Mouse (Mus musculus) myocyte (in vitro differentiated cells): ENCODE data around the gene Flvcr1. TPM values are rescaled to one million over a fixed set of nuclear protein-coding genes. Genes with fewer than 3 reads are reported as not detected.

Experiments
- H3K27me3 ChIP-seq: one replicate; pipeline ENCODE4 v1.6.1; 2011; ENCODE audit not compliant: control insufficient read depth, insufficient read depth, insufficient read length
- H3K36me3 ChIP-seq: one replicate; pipeline ENCODE4 v1.6.1; 2011; ENCODE audit not compliant: control insufficient read depth, insufficient read depth
- H3K4me2 ChIP-seq: one replicate; pipeline ENCODE4 v1.6.1; 2011; ENCODE audit warnings: low read depth, control low read depth
- H3K4me3 ChIP-seq: one replicate; pipeline ENCODE4 v1.5.1; 2011; ENCODE audit warnings: mild to moderate bottlenecking, control low read depth, moderate library complexity
- H3K79me2 ChIP-seq: one replicate; pipeline ENCODE4 v1.6.1; 2011; ENCODE audit not compliant: control insufficient read depth, insufficient read depth
- H3ac ChIP-seq: one replicate; pipeline ENCODE4 v1.6.1; 2011; ENCODE audit not compliant: control insufficient read depth, insufficient read length
- CEBPB ChIP-seq: IDR thresholded peaks from 2 replicates; pipeline ENCODE4 v1.6.1; 2011; ENCODE audit warnings: mild to moderate bottlenecking, moderate library complexity; ENCODE audit not compliant: poor library complexity, insufficient read depth, severe bottlenecking
- E2F4 ChIP-seq: IDR thresholded peaks from one replicate; pipeline ENCODE4 v1.6.1; 2011; ENCODE audit warnings: mild to moderate bottlenecking, control low read depth, moderate library complexity; ENCODE audit not compliant: insufficient read depth
- MAX ChIP-seq: IDR thresholded peaks from one replicate; pipeline ENCODE4 v1.6.1; 2011; ENCODE audit warnings: low read depth, mild to moderate bottlenecking, control low read depth
- MYOD1 ChIP-seq, 3 experiments: IDR thresholded peaks; one replicate each; pipeline ENCODE4 v1.6.1; 2011; ENCODE audit warnings: control low read depth in 2 of 3, low read depth in 2 of 3, mild to moderate bottlenecking in 2 of 3, moderate library complexity in 1 of 3; ENCODE audit not compliant: insufficient read length in 2 of 3, control insufficient read depth in 1 of 3
- MYOG ChIP-seq, 3 experiments: IDR thresholded peaks; one replicate each; pipeline ENCODE4 v1.6.1; 2011; ENCODE audit warnings: control low read depth in 2 of 3, low read depth in 2 of 3, mild to moderate bottlenecking in 2 of 3; ENCODE audit not compliant: insufficient read length in 2 of 3, control insufficient read depth in 1 of 3, insufficient read depth in 1 of 3
- POLR2A ChIP-seq: IDR thresholded peaks from one replicate; pipeline ENCODE4 v1.6.1; 2011; ENCODE audit warnings: low read depth, mild to moderate bottlenecking, control low read depth, moderate library complexity; ENCODE audit not compliant: insufficient read length
- POLR2AphosphoS2 ChIP-seq: IDR thresholded peaks from one replicate; pipeline ENCODE4 v1.6.1; 2011; ENCODE audit warnings: low read depth, control low read depth; ENCODE audit not compliant: insufficient read length
- REST ChIP-seq: IDR thresholded peaks from one replicate; pipeline ENCODE4 v1.6.1; 2011; ENCODE audit warnings: mild to moderate bottlenecking, control low read depth, moderate library complexity; ENCODE audit not compliant: insufficient read depth, insufficient read length
- SRF ChIP-seq: IDR thresholded peaks from one replicate; pipeline ENCODE4 v1.6.1; 2011; ENCODE audit warnings: low read depth; ENCODE audit not compliant: control insufficient read depth, insufficient read length
- TCF12 ChIP-seq: IDR thresholded peaks from one replicate; pipeline ENCODE4 v1.6.1; 2011; ENCODE audit warnings: mild to moderate bottlenecking, control low read depth; ENCODE audit not compliant: poor library complexity, insufficient read depth, severe bottlenecking
- TCF3 ChIP-seq: IDR thresholded peaks from one replicate; pipeline ENCODE4 v1.6.1; 2011; ENCODE audit warnings: low read depth, control low read depth; ENCODE audit not compliant: insufficient read length
- USF1 ChIP-seq: IDR thresholded peaks from one replicate; pipeline ENCODE4 v1.6.1; 2011; ENCODE audit warnings: low read depth, mild to moderate bottlenecking, control low read depth, moderate library complexity
- polyA plus RNA-seq: library from polyadenylated mRNA; unstranded; fragments of >200 nt; fragmentation: generic; extraction: Trizol; gene quantifications from one replicate; pipeline ENCODE4 v1.2.1, GENCODE M21; 2012; ENCODE audit warnings: missing spikeins

Flvcr1 gene
- polyA plus RNA-seq, 1 experiment, result 2.2 TPM

- no peak overlapping the region for H3ac ChIP-seq
- no peaks in the 10 kb centered on the region for H3K79me2 ChIP-seq
- no peak overlapping the region for H3K4me2 ChIP-seq
- H3K27me3 ChIP-seq, result no peaks in the 10 kb centered on the region
- TF ChIP-seq POLR2AphosphoS2 (no peak), POLR2A (no peak), SRF (no peak), MAX (no peak), MYOD1 (IDR thresholded peaks at IDR 0.05; ENCODE audit: control insufficient read depth in 1 of 3, insufficient read length in 2 of 3, low read depth in 2 of 3) (no peak), USF1 (no peak), MYOG (IDR thresholded peaks at IDR 0.05; ENCODE audit: control insufficient read depth in 1 of 3, insufficient read depth in 1 of 3, insufficient read length in 2 of 3, low read depth in 2 of 3) (no peak), CEBPB (no peak), TCF3 (no peak), E2F4 (no peak), REST (no peak), TCF12 (no peak)
- no peaks in the 10 kb centered on the region for H3K36me3 ChIP-seq
- H3K4me3 ChIP-seq, result no peak overlapping the region
Observed at GRCm38 (mm10) chr1:191042106-191042505, 16.1 kb upstream of the Flvcr1 start.

- Histone ChIP-seq H3K36me3 (no peaks in the 10 kb centered on the region), H3ac (no peak overlapping the region), H3K79me2 (no peaks in the 10 kb centered on the region), H3K27me3 (no peaks in the 10 kb centered on the region), H3K4me2 (no peak overlapping the region), H3K4me3 (no peak overlapping the region)
- no peak for TF ChIP-seq MAX
- no peak for TF ChIP-seq E2F4
- TF ChIP-seq SRF, result no peak
- no peak for TF ChIP-seq CEBPB
- TF ChIP-seq TCF3, result no peak
- no peak for TF ChIP-seq POLR2AphosphoS2
- TF ChIP-seq TCF12, result no peak
- TF ChIP-seq USF1, result no peak
- no peak for TF ChIP-seq MYOD1 (IDR thresholded peaks at IDR 0.05; ENCODE audit: control insufficient read depth in 1 of 3, insufficient read length in 2 of 3, low read depth in 2 of 3)
- TF ChIP-seq MYOG (IDR thresholded peaks at IDR 0.05; ENCODE audit: control insufficient read depth in 1 of 3, insufficient read depth in 1 of 3, insufficient read length in 2 of 3, low read depth in 2 of 3), result no peak
- no peak for TF ChIP-seq REST
- TF ChIP-seq POLR2A, result no peak
Observed at GRCm38 (mm10) chr1:191041352-191041751, 15.4 kb upstream of the Flvcr1 start.

- Histone ChIP-seq H3K4me3 (no peak overlapping the region), H3K27me3 (no peaks in the 10 kb centered on the region), H3K79me2 (no peaks in the 10 kb centered on the region), H3K36me3 (no peaks in the 10 kb centered on the region), H3ac (no peak overlapping the region), H3K4me2 (no peak overlapping the region)
- TF ChIP-seq TCF3, result no peak
- TF ChIP-seq REST, result no peak
- no peak for TF ChIP-seq MYOG (IDR thresholded peaks at IDR 0.05; ENCODE audit: control insufficient read depth in 1 of 3, insufficient read depth in 1 of 3, insufficient read length in 2 of 3, low read depth in 2 of 3)
- no peak for TF ChIP-seq MAX
Observed at GRCm38 (mm10) chr1:191037999-191038398, 12.0 kb upstream of the Flvcr1 start.

- H3K36me3 ChIP-seq, result no peaks in the 10 kb centered on the region
- no peak within 1 kb of the TSS for H3K4me3 ChIP-seq
- no peaks in the 10 kb centered on the region for H3K79me2 ChIP-seq
- no peak for TF ChIP-seq MYOG (IDR thresholded peaks at IDR 0.05; ENCODE audit: control insufficient read depth in 1 of 3, insufficient read depth in 1 of 3, insufficient read length in 2 of 3, low read depth in 2 of 3)
- TF ChIP-seq TCF3, result no peak
- no peak for TF ChIP-seq POLR2A
- no peak for TF ChIP-seq POLR2AphosphoS2
- no peak for TF ChIP-seq MAX
- no peak for TF ChIP-seq E2F4
- no peak for TF ChIP-seq CEBPB
- TF ChIP-seq TCF12, result no peak
- TF ChIP-seq REST, result no peak
- TF ChIP-seq MYOD1 (IDR thresholded peaks at IDR 0.05; ENCODE audit: control insufficient read depth in 1 of 3, insufficient read length in 2 of 3, low read depth in 2 of 3), result no peak
- TF ChIP-seq USF1, result no peak
- TF ChIP-seq SRF, result no peak
- H3K4me2 ChIP-seq, result no peak within 1 kb of the TSS
- no peak within 1 kb of the TSS for H3ac ChIP-seq
- H3K27me3 ChIP-seq, result no peaks in the 10 kb centered on the region
Observed at GRCm38 (mm10) chr1:191036554-191037334, 10.8 kb upstream of the Flvcr1 start, which contains the start of gene Spata45. Gene Spata45 (plus strand): TSS chr1:191036639.
